10 mouse cellular contexts compared by ENCODE assay signal in the genomic region with DNA sequence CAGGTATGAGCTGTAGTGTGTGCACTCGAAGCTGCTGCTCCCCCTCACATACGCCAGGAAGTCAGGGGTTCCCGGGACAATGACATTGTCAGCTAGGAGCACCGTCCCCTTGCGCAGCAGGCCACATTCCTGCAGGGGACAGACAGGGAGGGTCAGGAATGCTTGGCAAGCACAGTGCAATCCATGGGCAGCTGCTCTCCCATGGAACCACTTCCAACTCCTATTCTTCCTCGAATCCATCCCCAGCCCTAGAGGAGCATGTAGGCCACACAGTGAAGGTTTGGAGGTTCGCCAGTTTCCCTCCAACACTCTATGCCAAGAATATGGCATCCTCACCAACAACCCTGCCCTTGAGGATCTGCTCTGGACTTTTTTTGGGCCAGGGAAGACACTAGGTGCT. TPM values are rescaled to one million over a fixed set of nuclear protein-coding genes. Genes with fewer than 3 reads are reported as not detected.
A peak's percentile ranks its signal among the peaks of the same experiment; 100 is the strongest.
DNase-seq lines count a peak whose midpoint lies in the region; ATAC-seq and TF ChIP-seq lines count a peak whose summit lies in the region.
"Had no signal": no experiment of that assay in that cellular context is flagged by ENCODE, and none has a peak within 500 bp of the region (broad histone marks: within the 10 kb centered on the region; RNA-seq: fewer than 3 reads in every experiment).

No protein-coding gene starts in this region.

- H3K4me1 ChIP-seq in kidney, adult 2 months (ENCODE audit: control insufficient read depth, insufficient read depth, low read length), result peaks cover 20% of the 10 kb centered on the region
- H3K4me1 ChIP-seq in embryonic facial prominence, embryonic 15.5 days, result peaks cover 12% of the 10 kb centered on the region
- peaks cover 51% of the 10 kb centered on the region for H3K4me1 ChIP-seq in hindbrain, embryonic 13.5 days (replicated peaks)

- 38% methylated on average over 7 of the region's 7 CpGs for WGBS in kidney, adult 2 months
- WGBS in embryonic facial prominence, embryonic 15.5 days, result 67% methylated on average over 7 of the region's 7 CpGs
- WGBS in hindbrain, embryonic 13.5 days, result 75% methylated on average over 7 of the region's 7 CpGs

- H3K27me3 ChIP-seq in kidney, adult 2 months (replicated peaks; ENCODE audit: control insufficient read depth, insufficient read depth, low read length), result no peaks in the 10 kb centered on the region
- no peaks in the 10 kb centered on the region for H3K27me3 ChIP-seq in embryonic facial prominence, embryonic 15.5 days
- no peaks in the 10 kb centered on the region for H3K27me3 ChIP-seq in hindbrain, embryonic 13.5 days

- H3K9ac ChIP-seq in embryonic facial prominence, embryonic 15.5 days, result no peak overlapping the region
- H3K9ac ChIP-seq in hindbrain, embryonic 13.5 days, result no peak overlapping the region

- no peaks in the 10 kb centered on the region for H3K36me3 ChIP-seq in kidney, adult 2 months (ENCODE audit: control insufficient read depth, insufficient read depth, low read length)
- peaks cover 57% of the 10 kb centered on the region for H3K36me3 ChIP-seq in embryonic facial prominence, embryonic 15.5 days
- peaks cover 62% of the 10 kb centered on the region for H3K36me3 ChIP-seq in hindbrain, embryonic 13.5 days

- no peak overlapping the region for H3K4me3 ChIP-seq in kidney, adult 2 months (ENCODE audit: insufficient read depth, low read depth, low read length)
- no peak overlapping the region for H3K4me3 ChIP-seq in embryonic facial prominence, embryonic 15.5 days (replicated peaks)
- no peak overlapping the region for H3K4me3 ChIP-seq in hindbrain, embryonic 13.5 days

- no peak for TF ChIP-seq POLR2A in kidney, adult 2 months (IDR thresholded peaks at IDR 0.05; ENCODE audit: low read depth, low read length)

- peak; percentile 45 for DNase-seq in kidney, adult 2 months
- no peak for DNase-seq in kidney, adult 9 months
- peak; percentile 93 for DNase-seq in Muller cell, postnatal 12 days (ENCODE audit: inconsistent ontology term)
- DNase-seq in urinary bladder, postnatal 10 days (ENCODE audit: low spot score), result no peak
- no peak for DNase-seq in layer of hippocampus, adult 11-12 months (ENCODE audit: low spot score)
- DNase-seq: adrenal gland, adult 2 months; layer of hippocampus, postnatal 36 days; thymus, postnatal 14 days had no signal

- no peak overlapping the region for H3K4me2 ChIP-seq in embryonic facial prominence, embryonic 15.5 days (replicated peaks)
- no peak overlapping the region for H3K4me2 ChIP-seq in hindbrain, embryonic 13.5 days

- TF ChIP-seq CTCF in kidney, adult 2 months (conservative IDR thresholded peaks at IDR 0.05; ENCODE audit: insufficient read depth, insufficient read length, low read depth, low read length), result no peak

- no peaks in the 10 kb centered on the region for H3K9me3 ChIP-seq in embryonic facial prominence, embryonic 15.5 days (replicated peaks)
- no peaks in the 10 kb centered on the region for H3K9me3 ChIP-seq in hindbrain, embryonic 13.5 days

- H3K27ac ChIP-seq in kidney, adult 2 months (ENCODE audit: insufficient read depth, low read depth, low read length), result no peak overlapping the region
- H3K27ac ChIP-seq in embryonic facial prominence, embryonic 15.5 days (replicated peaks), result peak overlapping the region; percentile 6; the same call in 1 of the 2 replicates
- H3K27ac ChIP-seq in hindbrain, embryonic 13.5 days, result peak overlapping the region; percentile 45

- ATAC-seq in embryonic facial prominence, embryonic 15.5 days (ENCODE audit: insufficient number of reproducible peaks, low FRiP score, low TSS enrichment, low read depth), result no peak
- ATAC-seq in hindbrain, embryonic 13.5 days (ENCODE audit: low FRiP score), result no peak

RNA-seq across cellular contexts. Expression of a gene that starts 18.3 kb away (rescaled TPM):
- polyA plus RNA-seq in kidney, adult 2 months (2012; rRNA removed), result 35.2 and 39.1 TPM in 2 replicates
- 17.0 and 18.2 TPM in 2 replicates for polyA plus RNA-seq in embryonic facial prominence, embryonic 15.5 days (2015; fragmentation: Nextera tagmentation; extraction: Ambion mirVana)
- polyA plus RNA-seq in hindbrain, embryonic 13.5 days (2015; fragmentation: Nextera tagmentation; extraction: Ambion mirVana), result 26.1 and 27.0 TPM in 2 replicates

RNA-seq across cellular contexts. Expression of a gene that starts 18.7 kb away (rescaled TPM):
- 519 and 582 TPM in 2 replicates for polyA plus RNA-seq in kidney, adult 2 months (2012; rRNA removed)
- polyA plus RNA-seq in embryonic facial prominence, embryonic 15.5 days (2015; fragmentation: Nextera tagmentation; extraction: Ambion mirVana), result 109 and 116 TPM in 2 replicates
- polyA plus RNA-seq in hindbrain, embryonic 13.5 days (2015; fragmentation: Nextera tagmentation; extraction: Ambion mirVana), result 85.9 and 88.5 TPM in 2 replicates

RNA-seq across cellular contexts. Expression of a gene that starts 59.9 kb away (rescaled TPM):
- 94.2 and 98.5 TPM in 2 replicates for polyA plus RNA-seq in kidney, adult 2 months (2012; rRNA removed)
- 33.8 and 37.9 TPM in 2 replicates for polyA plus RNA-seq in embryonic facial prominence, embryonic 15.5 days (2015; fragmentation: Nextera tagmentation; extraction: Ambion mirVana)
- 81.1 and 88.9 TPM in 2 replicates for polyA plus RNA-seq in hindbrain, embryonic 13.5 days (2015; fragmentation: Nextera tagmentation; extraction: Ambion mirVana)

Comparison
In these comparisons a context has a peak if more than half of its experiments do, and no peak if none do; other contexts are left out.
1. DNase-seq: peak in kidney, adult 2 months (single experiment) and Muller cell, postnatal 12 days (single experiment); none in kidney, adult 9 months (single experiment), urinary bladder, postnatal 10 days (single experiment) and layer of hippocampus, adult 11-12 months (single experiment).